Mouse (Mus musculus) kidney, postnatal 4 days (tissue): ENCODE results near the gene Col1a2.

Source experiments
- DNase-seq, 2 experiments: peaks; one replicate each; pipeline ENCODE4 v3.0.0; 2021; ENCODE audit warnings: mixed read lengths in 2 of 2

Col1a2 gene

GRCm38 (mm10) chr6:4588722-4589121 lies 84.1 kb downstream of the Col1a2 start:
- DNase-seq: no peak

DNA sequence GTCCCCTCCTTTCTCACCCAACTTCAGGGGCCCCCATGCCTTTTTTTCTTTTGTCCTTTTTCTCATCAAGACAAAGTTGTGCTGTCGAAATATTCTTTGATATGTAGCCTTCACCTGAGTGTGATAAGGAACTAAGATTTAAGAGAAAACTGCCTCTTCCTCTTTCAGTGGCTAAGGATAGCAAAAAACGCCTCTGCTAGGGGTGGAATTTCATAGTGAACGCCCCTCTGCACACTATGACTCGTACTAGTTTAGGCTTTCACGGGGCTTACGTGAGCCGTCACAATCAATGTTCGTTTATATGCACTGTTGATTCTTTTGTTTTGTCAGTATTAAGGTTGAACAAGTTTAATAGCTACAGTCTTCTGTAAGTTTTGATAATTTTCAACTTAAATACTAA lies 85.5 kb downstream of the Col1a2 start:
- DNase-seq: no peak
